Mouse (Mus musculus) cerebellum, postnatal 25 days (tissue): ENCODE results near the gene Tsnax.
A peak's percentile ranks its signal among the peaks of the same experiment; 100 is the strongest.

ENCODE experiments used
- DNase-seq, 2 experiments: peaks; one replicate each; pipeline ENCODE4 v3.0.0; 2021; ENCODE audit warnings: mixed read lengths in 2 of 2

Tsnax gene

DNA sequence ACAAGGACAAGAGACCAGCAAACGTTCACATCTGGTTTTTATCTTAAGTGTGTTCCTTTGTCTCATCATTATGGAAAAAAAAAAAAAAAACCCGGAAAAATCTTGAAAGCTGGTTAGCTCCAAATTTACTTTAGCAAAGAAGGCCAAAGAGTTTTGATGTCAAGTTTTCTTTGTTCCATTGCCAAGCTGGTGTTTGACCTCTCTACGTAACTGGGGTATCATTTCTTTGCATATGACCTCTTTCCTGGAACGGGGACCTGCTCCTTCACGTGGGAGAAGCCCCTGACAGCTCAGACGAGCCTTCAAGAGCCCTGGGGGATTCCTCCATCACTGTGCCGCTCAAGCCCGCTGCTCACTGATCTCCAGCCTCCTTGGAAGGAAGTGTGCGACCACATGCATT lies 31.1 kb downstream of the Tsnax start:
- DNase-seq, result no peak

DNA sequence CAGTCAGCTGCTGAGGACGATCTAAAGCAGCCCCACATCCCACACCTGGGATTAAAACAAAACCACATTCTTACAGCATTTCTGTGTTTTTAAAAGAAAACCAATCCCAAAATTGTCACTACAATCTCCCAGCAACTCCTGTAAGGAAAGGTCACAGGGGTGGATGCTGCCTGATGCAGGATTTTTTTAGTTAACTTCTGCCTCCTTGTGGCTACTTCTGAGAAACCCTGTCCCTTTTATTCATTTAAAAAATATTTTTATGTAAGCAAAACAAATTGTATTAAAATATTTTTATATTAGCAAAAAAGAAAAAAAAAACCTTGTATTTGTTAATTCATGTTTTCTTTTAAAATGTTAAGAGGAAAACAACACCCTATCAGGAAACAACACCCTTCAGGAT lies 33.0 kb downstream of the Tsnax start:
- DNase-seq, result no peak

DNA sequence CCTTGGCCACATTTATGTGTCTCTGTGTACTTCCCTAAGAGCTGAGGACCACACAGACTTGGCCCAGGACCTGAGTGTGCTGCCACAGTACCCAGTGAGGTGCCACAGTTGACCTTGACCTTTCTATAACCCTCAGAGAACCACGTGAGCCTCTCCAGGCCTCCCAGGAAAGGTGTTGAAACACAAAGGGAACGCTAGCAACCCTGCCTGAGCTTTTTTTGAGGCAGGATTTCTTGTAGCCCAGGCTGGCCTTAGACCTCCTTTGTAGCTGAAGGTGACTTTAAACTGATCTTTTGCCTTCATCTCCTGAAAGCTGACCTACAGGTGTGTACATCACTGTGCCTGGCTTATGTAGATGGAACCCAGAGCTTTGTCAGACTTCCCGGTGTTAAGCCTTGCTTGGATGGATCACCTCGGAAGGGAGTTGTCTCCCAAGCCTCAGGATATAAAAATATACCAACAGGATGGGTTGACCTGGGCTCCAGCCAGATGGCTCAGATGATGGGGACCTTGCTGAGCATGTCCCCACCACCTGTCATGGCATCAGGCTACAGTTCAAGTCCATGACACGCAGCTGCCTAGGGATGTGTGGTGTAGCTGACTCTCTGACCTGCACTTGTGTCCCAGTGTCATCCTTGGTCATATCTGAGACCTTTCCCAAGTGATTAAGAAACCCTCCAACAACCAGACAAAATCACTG lies 36.4 kb downstream of the Tsnax start:
- no peak for DNase-seq

DNA sequence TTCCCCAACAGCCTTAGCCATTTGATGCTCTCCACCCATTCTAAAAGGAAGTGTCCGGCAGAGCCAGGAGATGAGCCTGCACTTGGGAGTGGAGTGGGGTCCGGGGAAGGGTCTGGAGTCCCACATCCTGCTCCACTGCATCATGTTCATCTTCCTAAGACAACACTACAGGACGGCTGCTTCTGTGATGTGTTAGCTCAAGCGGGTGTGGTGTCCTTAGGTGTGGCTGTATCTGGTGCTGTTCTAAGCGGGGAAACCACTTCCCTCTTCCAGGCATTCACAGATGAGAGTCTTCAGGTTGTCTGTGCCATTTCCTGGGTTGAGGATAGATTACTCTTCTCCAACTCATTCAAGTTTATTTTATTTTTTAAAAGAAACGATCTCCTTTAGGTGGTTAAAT lies 37.0 kb downstream of the Tsnax start:
- DNase-seq, result no peak

DNA sequence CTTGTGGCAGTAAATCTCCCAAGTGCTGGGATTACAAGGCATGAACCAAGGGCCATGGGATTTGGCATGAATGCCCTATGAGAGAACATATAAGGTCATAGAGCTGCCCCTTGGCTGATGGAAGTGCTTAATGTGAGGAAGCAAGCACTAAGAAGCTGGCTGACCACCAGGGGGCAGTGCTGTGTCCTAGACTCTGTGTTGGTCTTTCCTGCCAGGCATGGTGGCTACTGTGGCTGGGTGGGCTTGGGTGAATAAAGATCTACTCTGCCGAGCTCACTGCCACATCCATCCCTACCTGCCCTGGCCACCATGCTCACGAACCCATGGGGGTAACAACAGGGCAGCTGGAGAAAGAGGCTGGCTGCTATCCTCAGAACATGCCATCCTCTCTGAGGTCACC lies 39.2 kb downstream of the Tsnax start:
- peak; percentile 77 to 89 for DNase-seq

DNA sequence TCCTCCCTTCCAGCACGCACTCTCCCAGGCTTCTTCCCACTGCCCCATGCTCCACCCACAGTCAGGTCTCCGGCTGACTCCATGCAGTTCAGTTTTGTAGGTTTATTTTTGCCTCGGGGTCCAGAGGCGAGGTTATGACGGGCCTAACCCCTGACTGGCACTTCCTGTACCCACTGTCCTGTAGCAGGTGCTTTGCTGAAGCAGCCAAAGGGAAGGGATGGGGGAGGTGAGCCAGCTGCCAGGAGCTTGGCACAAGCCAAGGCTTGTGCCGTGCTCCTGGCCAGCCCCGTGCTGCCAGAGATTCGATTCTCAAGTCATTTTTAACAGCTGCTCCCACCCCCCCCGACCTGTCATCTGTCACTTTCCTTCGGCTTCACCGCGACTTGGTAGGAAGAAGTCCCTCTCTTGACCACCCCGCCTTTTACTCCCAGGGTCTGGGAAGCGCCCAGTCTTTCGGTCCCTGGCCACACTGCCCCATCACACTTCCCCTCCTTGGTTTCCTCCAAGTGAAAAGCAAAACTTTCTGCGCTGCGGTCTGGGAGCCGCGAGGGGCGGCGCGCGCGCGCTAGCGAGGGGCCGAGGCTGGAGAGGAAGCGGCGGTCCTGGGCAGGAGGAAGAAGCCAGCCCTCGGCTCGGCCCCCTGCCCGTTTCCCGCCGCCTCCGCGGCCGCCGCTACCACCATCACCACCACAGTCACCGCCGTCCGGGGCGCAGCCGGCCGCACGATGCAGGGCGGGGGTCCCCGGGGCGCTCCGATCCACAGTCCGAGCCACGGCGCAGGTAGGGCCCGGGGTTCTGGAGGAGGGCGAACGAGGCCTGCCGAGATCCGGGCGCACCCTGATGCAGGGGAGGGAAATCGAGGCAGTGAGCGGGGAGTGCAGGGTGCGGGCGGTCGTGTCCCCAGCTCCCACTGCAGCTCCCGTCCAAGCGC lies 41.0 kb downstream of the Tsnax start, which contains the start of gene Disc1:
Gene Disc1, plus strand, starts transcription at position 691 of the 931 bp plus-strand sequence.
- peak; percentile 34 to 52 for DNase-seq

DNA sequence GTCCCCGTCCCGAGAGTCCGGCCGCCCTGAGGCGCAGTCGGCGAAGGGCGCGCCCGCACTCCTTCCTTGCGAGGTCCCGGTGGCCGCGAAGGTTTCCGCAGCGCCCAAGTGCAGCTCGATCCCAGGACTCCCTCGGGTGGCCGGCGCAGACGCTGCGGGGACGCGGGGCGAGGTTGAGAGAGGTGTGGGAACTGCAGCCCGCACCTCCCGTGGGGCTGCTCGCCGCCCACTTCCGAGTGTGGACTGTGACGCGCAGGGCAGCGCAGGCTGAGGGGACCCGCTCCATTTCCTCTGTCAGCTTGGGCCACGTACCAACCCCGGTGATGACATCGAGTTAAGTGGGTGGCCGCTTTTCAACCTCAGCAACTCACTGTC lies 41.6 kb downstream of the Tsnax start:
- peak; percentile 65 to 68 for DNase-seq

DNA sequence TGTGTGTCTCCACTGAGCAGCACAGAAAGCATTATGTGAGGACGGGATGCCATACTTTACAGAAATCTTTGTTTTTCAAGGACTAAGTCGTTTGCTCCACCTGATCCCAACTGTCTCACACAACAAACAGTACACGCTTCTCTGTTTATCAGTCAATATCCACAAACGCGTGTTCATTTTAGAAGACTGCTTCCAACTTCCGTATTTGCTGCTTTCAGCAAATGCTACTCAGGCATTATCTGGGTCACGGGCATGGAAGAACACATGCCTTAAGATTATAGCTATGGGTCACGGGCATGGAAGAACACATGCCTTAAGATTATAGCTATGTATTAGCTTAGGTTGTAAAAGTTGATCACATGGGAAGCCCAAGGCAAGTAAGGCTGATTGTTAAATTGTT lies 48.1 kb downstream of the Tsnax start:
- no peak for DNase-seq

DNA sequence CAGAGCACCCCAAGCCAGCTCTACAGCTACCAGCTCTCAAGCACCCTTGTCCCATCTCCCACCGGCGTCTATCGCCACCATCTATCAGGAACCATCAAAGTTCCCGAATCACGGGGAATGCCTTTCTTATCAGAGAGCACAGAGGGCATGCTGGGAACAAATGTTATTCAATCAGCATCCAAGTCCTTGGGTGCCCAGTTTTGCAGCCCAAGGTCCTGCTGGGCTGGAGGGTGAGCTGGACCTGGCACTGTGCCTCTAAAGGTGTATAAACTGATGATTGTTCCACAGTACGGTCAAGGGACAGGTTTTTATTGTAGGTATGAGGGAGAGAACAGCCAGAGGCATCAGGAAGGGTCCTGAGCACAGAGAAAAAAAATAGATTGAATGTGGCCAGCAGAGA lies 52.8 kb downstream of the Tsnax start:
- DNase-seq, result no peak

DNA sequence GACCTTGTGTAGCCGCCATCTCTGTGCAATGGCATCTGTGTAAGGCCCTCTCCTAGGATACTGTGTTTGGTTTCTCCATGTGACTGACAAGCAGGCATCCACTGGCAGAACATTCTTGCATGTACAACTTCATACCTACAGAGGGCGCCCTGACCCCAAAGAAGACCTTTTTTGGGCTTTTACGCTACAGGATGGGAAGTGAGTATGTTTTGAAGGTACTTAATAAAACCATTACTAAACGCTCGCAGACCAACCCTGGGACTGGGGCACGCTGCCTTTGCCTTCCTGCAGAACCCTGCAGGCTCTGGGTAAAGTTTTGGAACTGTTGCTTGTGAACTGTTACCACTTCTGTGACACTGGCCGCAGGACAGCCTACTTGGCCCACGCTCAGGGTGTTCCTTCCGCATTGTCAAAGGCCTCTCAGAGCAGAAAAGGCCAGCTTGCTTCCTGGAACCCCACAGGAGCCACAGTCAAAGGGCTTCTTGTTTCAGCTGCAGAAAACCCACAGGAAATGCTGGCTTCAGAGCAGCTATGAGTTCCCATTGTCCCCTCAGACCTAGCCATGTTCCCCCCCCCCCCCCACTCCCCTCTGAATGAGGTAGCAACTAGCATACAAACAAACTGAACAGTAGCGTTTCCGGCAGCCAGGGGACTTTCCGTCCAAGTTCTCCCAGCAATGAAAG lies 54.3 kb downstream of the Tsnax start:
- peak; percentile 69 to 73 for DNase-seq

DNA sequence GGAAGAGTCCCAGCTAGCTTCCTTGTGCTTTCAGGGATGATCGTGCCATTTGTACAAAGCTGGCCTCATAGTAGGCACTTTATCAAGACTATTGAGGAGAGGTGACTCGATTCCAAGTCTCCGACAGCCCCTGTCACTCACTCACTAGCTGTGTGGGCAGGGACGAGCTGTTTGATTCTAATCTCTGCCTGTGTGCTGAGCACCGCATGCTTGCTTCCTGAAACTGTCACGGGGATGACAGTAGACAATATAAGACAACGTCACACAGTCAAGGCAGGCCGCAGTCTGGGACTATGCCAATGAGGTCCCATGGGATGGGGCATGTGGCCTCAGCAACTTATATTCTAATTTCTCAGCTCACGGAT lies 54.8 kb downstream of the Tsnax start:
- peak in 1 of 2 experiments; percentile 37 for DNase-seq

DNA sequence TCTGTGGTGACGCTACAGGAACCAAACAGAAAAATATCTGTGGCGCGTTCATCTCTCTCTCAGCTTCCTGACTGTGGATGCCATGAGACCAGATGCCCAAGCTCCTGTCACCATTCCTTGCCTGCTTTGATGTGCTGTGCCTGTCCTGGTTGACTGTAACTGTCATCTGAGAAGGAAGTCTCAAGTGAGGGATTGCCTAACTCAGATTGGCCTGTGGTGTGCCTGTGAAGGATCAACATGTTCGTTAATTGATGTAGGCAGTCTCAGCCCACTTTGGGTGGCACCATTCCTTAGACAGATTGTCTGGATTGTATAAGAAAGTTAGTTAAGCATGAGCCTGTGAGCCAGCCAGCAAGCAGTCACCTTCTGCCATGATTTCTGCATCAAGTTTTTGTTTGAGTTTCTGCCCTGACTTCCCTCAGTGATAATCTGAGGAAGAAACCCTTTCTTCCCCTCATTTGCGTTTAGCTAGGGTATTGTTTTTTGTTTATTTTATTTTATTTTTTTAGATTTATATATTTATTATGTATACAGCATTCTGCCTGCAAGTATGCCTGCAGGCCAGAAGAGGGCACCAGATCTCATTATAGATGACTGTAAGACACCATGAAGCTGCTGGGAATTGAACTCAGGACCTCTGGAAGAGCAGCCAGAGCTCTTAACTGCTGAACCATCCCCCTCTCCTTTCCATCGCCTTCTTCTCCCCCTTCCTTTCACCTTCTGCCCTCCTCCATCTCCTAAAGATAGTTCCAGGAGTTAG lies 55.5 kb downstream of the Tsnax start:
- no peak for DNase-seq

DNA sequence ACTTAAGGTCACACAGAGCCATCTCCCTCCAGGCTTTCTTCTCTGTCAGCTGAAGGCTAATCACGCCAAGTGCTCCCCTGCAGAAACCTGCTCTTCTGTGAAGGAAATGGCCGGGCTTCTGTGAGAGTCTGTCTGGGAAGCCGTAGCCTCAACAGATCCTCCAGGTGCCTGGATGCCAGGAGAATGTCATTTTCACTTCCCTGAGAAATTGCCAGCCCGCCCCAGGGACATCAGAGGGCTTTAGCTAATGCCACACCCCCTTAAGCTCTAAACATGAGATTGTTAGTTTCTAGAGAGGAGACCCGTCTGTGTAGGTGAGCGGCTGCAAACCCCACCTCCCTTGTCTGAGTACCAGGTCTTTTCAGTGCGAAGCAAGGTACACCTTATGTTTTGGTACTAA lies 56.5 kb downstream of the Tsnax start:
- no peak for DNase-seq

DNA sequence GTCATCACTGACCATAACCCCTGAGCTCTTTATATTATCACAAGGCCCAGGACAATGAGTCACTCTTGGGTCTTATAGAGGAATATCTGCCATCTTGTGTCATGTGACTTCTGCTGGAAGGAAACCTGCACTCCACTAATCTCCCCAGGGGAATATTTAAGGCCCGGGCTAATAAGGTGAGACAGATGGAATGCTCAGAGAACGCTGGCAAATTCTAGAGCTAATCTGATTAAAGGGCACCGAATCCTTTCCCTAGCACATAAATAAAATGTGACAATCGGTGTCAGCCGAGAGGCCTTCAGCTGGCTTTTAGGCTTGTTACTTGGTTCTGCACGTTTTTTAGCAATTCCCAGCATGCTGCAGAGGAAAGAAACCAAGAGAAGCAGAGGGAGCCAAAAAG lies 56.9 kb downstream of the Tsnax start:
- DNase-seq, result no peak

DNA sequence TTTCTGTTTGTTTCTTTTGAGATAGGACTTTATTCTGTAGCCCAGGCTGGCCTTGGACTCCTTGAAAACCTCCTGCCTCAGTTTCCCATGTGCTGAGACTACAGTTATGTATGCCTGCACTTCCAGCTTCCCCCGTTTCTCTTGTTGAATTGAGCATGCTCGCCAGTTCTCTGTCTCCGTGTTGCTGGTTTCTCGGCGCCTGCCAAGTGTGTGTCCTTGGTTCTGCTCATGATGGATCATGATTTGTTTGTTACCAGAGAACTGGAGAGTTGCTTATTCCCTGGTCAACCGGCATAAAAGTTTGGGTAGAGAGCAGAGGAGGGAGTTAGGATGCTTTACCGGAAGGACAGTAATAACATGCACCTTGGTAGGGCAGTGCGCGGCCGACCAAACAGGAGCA lies 61.3 kb downstream of the Tsnax start:
- DNase-seq, result peak in 1 of 2 experiments; percentile 2

DNA sequence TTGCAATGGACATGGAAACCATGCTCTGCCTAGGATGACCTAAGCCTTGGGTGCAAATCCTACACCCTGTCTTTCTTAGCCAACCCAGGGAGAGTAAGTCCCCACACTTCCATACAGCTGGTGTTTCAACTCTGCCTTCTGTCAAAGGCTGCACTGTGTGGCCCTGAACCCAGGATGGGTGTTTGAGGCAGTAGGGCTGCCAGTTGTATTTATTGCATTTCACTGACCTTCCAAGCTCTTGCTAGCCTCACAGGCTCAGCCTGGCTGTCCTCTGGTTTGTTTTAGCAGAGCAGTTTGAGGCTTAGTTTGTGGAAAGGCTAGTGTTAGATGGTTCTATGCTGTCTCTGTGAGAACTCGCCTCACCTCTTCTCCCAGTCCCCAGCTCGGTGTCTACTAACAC lies 61.8 kb downstream of the Tsnax start:
- DNase-seq, result no peak

DNA sequence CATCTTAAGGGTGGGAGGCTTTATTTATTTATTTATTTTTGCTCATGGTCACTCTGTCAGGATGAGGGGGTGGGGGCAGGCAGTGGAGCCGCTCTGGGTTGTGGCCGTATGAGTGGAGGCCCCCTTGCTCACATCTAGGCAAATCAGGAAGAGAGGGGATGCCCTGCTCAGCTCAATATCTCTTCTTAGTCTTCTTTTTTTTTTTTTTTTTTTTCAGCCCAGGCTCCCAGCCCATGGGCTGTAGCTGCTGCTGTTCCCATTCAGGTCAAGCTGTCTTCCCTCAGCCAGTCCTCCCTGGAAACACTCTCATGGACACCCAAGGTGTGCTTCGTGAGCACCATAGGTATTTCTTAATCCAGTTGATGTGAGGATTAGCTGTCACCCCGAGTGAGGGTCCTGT lies 62.6 kb downstream of the Tsnax start:
- no peak for DNase-seq

DNA sequence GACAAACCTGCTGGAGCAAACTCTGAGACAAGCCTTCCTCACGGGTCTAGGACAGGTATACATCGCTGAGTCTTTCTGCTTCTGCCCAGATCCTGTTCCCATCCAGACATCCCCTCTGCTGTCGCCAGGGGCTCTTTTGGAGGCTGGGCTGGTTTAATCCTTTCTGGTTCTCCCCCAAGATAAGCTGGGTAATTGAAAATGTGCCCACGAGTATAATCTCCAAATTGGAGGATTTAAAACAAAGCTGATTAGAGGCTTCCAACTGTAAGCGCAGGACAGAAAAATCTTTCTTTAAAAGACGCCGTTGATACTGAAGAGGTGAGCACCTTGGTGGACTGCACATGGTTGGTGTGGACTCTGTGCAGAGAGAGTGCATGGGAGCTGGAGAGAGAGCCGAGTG lies 64.5 kb downstream of the Tsnax start:
- no peak for DNase-seq

DNA sequence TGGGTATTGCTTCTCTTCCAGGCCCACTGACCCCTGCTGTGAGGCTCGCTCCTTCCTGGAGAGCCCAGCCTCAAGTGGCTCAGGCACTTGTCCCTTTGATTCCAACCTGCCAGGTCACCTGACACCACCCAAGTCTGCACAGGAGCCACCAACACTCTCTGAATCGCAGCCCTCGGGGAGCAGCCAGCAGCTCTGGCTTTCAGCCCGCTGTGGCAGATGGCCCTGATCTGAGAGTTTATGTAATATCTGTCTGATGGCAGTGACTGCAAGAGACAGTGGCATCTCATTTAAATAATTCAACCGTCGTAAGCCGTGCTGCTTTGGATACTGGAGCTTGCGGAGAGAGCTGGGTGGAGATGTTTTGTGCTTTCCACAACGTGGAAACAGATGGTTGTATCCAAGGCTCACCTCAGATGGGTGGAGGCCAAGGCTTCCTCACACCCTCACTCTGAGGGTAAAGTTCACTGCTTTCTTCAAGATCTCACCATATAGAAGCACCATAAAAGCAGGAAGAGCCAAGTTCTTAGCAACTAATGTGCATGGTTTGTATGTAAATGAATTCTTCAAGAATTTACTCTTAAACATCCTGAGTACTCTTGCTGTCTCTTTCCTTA lies 66.1 kb downstream of the Tsnax start:
- peak; percentile 97 to 99 for DNase-seq

DNA sequence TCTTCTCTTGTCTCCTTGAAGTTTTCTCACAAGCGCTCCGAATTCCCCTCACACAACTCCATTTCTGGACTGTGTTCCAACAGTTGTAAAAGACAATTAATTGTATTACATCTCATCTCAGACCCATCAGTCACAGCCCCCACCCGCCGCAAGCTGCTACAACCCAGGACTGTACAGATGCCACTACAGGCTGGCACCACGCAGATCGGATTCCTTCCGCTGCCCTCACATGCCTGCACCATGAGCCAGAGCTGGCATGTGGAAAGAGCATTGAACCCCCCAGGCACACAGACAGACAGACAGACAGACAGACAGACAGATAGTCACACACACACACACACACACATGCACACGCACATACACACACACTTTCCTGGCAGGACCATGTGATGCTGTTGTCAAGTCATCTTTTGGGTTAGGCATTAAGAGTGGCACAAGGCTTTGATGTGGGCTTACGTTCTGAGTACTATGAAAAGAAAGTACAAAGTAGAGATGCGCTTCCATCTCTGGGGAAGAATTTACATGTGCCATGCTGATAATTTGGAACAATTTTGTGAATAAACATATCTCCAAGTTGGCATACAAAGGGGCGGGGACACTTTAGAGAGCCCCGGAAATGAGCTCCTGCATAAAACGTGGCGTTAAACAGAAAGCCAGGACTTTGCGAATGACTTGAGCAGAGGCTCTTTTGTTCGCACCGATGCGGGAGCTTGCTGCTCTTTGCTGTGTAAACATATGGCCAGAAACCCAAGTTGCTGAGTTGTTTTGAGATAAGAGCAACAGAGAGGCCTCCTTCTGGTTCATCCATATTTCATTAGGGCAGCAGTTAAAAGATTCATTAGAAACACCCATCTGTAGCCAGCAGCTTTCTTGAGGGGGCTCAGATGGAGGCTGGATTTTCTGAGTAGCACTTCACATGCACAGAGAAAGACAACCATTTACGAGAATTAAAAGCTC lies 67.9 kb downstream of the Tsnax start:
- no peak for DNase-seq

DNA sequence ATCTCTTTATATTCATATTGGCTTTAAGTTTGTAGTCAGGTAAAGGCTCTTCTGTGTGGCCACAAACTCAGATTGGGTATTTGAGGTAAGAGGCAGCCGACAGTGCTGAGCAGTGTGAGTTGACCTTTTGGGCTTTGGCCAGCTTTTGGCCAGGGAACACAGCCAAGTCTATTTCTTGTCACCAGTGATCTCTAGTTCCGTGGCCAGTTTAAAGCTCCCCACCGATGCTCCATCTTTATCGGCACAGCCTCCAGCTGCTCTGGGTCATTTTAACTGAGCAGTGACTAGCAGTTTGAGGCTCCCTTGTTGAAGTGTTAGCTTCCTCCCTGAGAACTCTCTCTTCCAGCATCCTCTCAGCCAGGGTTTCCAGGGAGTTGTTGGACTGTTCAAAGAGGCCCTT lies 70.9 kb downstream of the Tsnax start:
- DNase-seq, result peak; percentile 80 to 88
